Comparison of ENCODE assay signal across 43 mouse cellular contexts in genomic region chr19:12666156-12666555, GRCm38 (mm10). TPM values are rescaled to one million over a fixed set of nuclear protein-coding genes. Genes with fewer than 3 reads are reported as not detected.
"Had no signal": no experiment of that assay in that cellular context is flagged by ENCODE, and none has a peak within 500 bp of the region (broad histone marks: within the 10 kb centered on the region; RNA-seq: fewer than 3 reads in every experiment).

No protein-coding gene starts in this region.

- H3K4me2 ChIP-seq: heart, embryonic 11.5 days; heart, embryonic 12.5 days; heart, embryonic 13.5 days; heart, embryonic 15.5 days; hindbrain, embryonic 12.5 days; hindbrain, embryonic 13.5 days; hindbrain, embryonic 15.5 days; intestine, embryonic 15.5 days; kidney, embryonic 15.5 days had no signal

- H3K9me3 ChIP-seq: heart, embryonic 15.5 days; intestine, embryonic 15.5 days had no signal

- DNase-seq: heart, postnatal 10 days; heart, postnatal 14 days; heart, postnatal 36 days; heart, postnatal 4 days; kidney, adult 11 months; kidney, adult 18-20 months; kidney, adult 2 months; kidney, adult 8-10 months; kidney, adult 9 months; kidney, postnatal 10 days; kidney, postnatal 14 days; kidney, postnatal 25 days; kidney, postnatal 36 days; kidney, postnatal 4 days; layer of hippocampus, adult 9-11 months; layer of hippocampus, postnatal 36 days had no signal

- H3K27ac ChIP-seq: heart, embryonic 10.5 days; heart, embryonic 13.5 days; heart, embryonic 15.5 days; hindbrain, embryonic 10.5 days; hindbrain, embryonic 12.5 days; hindbrain, embryonic 13.5 days; hindbrain, embryonic 15.5 days; hindbrain, postnatal 0 days; intestine, embryonic 15.5 days; kidney, embryonic 15.5 days; kidney, postnatal 0 days; layer of hippocampus, adult 2 months; left cerebral cortex, adult 2 months had no signal

- ATAC-seq: hindbrain, embryonic 16.5 days; hindbrain, postnatal 0 days; inflammation-experienced regulatory T-cells, adult 6 months; intestine, embryonic 15.5 days; intestine, embryonic 16.5 days; intestine, postnatal 0 days had no signal

- H3K4me3 ChIP-seq: heart, embryonic 10.5 days; heart, embryonic 12.5 days; heart, embryonic 13.5 days; heart, embryonic 15.5 days; hindbrain, embryonic 10.5 days; hindbrain, embryonic 12.5 days; hindbrain, embryonic 13.5 days; hindbrain, embryonic 15.5 days; intestine, embryonic 15.5 days; kidney, embryonic 15.5 days; layer of hippocampus, adult 2 months; left cerebral cortex, adult 2 months had no signal

- H3K27me3 ChIP-seq: heart, embryonic 12.5 days; heart, embryonic 13.5 days; heart, embryonic 15.5 days; hindbrain, embryonic 12.5 days; hindbrain, embryonic 13.5 days; hindbrain, embryonic 15.5 days; intestine, embryonic 15.5 days; kidney, embryonic 15.5 days had no signal

- H3K9ac ChIP-seq: heart, embryonic 12.5 days; heart, embryonic 13.5 days; heart, embryonic 15.5 days; hindbrain, embryonic 12.5 days; hindbrain, embryonic 13.5 days; hindbrain, embryonic 15.5 days; intestine, embryonic 15.5 days; kidney, embryonic 15.5 days had no signal

- H3K4me1 ChIP-seq: heart, embryonic 10.5 days; heart, embryonic 12.5 days; heart, embryonic 13.5 days; heart, embryonic 15.5 days; hindbrain, embryonic 10.5 days; hindbrain, embryonic 12.5 days; hindbrain, embryonic 13.5 days; hindbrain, embryonic 15.5 days; intestine, embryonic 15.5 days; kidney, embryonic 15.5 days had no signal

- H3K36me3 ChIP-seq: heart, embryonic 10.5 days; heart, embryonic 12.5 days; heart, embryonic 13.5 days; heart, embryonic 15.5 days; hindbrain, embryonic 10.5 days; hindbrain, embryonic 12.5 days; hindbrain, embryonic 13.5 days; hindbrain, embryonic 15.5 days; intestine, embryonic 15.5 days; kidney, embryonic 15.5 days had no signal

RNA-seq across cellular contexts. Expression of gene Olfr1442, which starts 4.1 kb away (rescaled TPM):
- polyA plus RNA-seq: heart, embryonic 10.5 days; heart, embryonic 11.5 days; heart, embryonic 12.5 days; heart, embryonic 13.5 days; heart, embryonic 14.5 days; heart, embryonic 15.5 days; heart, embryonic 16.5 days; heart, postnatal 0 days; hindbrain, embryonic 10.5 days; hindbrain, embryonic 11.5 days; hindbrain, embryonic 12.5 days; hindbrain, embryonic 13.5 days; hindbrain, embryonic 15.5 days; hindbrain, embryonic 16.5 days; hindbrain, postnatal 0 days; inflammation-experienced regulatory T-cells, adult 6 months; intestine, embryonic 14.5 days; intestine, embryonic 15.5 days; intestine, embryonic 16.5 days; intestine, postnatal 0 days; kidney, embryonic 14.5 days; kidney, embryonic 15.5 days; large intestine, adult 2 months had no signal

RNA-seq across cellular contexts. Expression of gene Olfr1443, which starts 11.8 kb away (rescaled TPM):
- polyA plus RNA-seq: heart, embryonic 10.5 days; heart, embryonic 11.5 days; heart, embryonic 12.5 days; heart, embryonic 13.5 days; heart, embryonic 14.5 days; heart, embryonic 15.5 days; heart, embryonic 16.5 days; heart, postnatal 0 days; hindbrain, embryonic 10.5 days; hindbrain, embryonic 11.5 days; hindbrain, embryonic 12.5 days; hindbrain, embryonic 13.5 days; hindbrain, embryonic 15.5 days; hindbrain, embryonic 16.5 days; hindbrain, postnatal 0 days; inflammation-experienced regulatory T-cells, adult 6 months; intestine, embryonic 14.5 days; intestine, embryonic 15.5 days; intestine, embryonic 16.5 days; intestine, postnatal 0 days; kidney, adult 2 months; kidney, embryonic 14.5 days; kidney, embryonic 15.5 days; kidney, embryonic 16.5 days; kidney, postnatal 0 days; large intestine, adult 2 months had no signal

RNA-seq across cellular contexts. Expression of gene Keg1, which starts 29.4 kb away (rescaled TPM):
- polyA plus RNA-seq: heart, embryonic 10.5 days; heart, embryonic 11.5 days; heart, embryonic 12.5 days; heart, embryonic 13.5 days; heart, embryonic 14.5 days; heart, embryonic 15.5 days; heart, embryonic 16.5 days; heart, postnatal 0 days; hindbrain, embryonic 10.5 days; hindbrain, embryonic 11.5 days; hindbrain, embryonic 12.5 days; hindbrain, embryonic 13.5 days; hindbrain, embryonic 15.5 days; hindbrain, embryonic 16.5 days; hindbrain, postnatal 0 days; inflammation-experienced regulatory T-cells, adult 6 months; large intestine, adult 2 months had no signal

RNA-seq across cellular contexts. Expression of gene Glyat, which starts 33.0 kb away (rescaled TPM):
- polyA plus RNA-seq: heart, embryonic 10.5 days; heart, embryonic 11.5 days; heart, embryonic 12.5 days; heart, embryonic 14.5 days; heart, embryonic 15.5 days; heart, embryonic 16.5 days; heart, postnatal 0 days; hindbrain, embryonic 10.5 days; hindbrain, embryonic 11.5 days; hindbrain, embryonic 12.5 days; hindbrain, embryonic 13.5 days; hindbrain, embryonic 15.5 days; hindbrain, embryonic 16.5 days; hindbrain, postnatal 0 days; inflammation-experienced regulatory T-cells, adult 6 months; intestine, embryonic 14.5 days; large intestine, adult 2 months had no signal
